Mouse (Mus musculus): ENCODE results near the gene Mapre3.

DNA sequence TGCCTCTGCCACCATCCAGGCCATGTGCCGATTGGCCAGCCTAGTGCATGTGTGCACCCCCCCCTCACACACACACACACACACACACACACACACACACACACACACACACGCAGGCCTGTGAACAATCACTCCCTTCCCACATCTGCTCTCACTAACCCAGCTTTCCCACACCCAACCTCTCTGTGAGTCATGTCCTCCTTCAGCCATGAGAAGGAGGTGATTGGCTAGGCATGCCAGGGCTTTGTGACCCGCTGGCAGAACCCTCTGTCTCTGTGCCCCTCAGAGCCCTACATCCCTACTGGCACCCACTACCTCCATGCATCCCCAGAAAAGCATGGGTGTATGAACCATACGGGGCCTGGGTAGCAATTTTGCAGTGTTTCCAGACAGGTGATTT, 39.1 kb downstream of the Mapre3 start:
- no peak for TF ChIP-seq CTCF (IDR thresholded peaks at IDR 0.05; ENCODE audit: low read depth, low read length)
- TF ChIP-seq POLR2A (IDR thresholded peaks at IDR 0.05; ENCODE audit: borderline replicate concordance, low read depth, low read length), result no peak

Data from bone marrow macrophage, adult 2 months (primary cell).